Mouse (Mus musculus) embryonic fibroblast, embryonic 13.5 days (primary cell): ENCODE results near the gene Rsrc2.

Experiments
- CTCF ChIP-seq: IDR thresholded peaks from 2 replicates; pipeline ENCODE4 v1.5.1; 2011; ENCODE audit warnings: mild to moderate bottlenecking, control low read depth, low read length, moderate library complexity, borderline replicate concordance; ENCODE audit not compliant: insufficient read depth
- POLR2A ChIP-seq: IDR thresholded peaks from 2 replicates; pipeline ENCODE4 v1.6.1; 2011; ENCODE audit warnings: low read depth, mild to moderate bottlenecking, control low read depth, low read length, moderate library complexity

- TF ChIP-seq CTCF, result no peak
- TF ChIP-seq POLR2A, result no peak
Observed at GRCm38 (mm10) chr5:123694468-123694867, 54.7 kb downstream of the Rsrc2 start.
